Mouse (Mus musculus) NIH3T3 (cell line): Measurements from ENCODE around the gene Cul4a.
A peak's percentile ranks its signal among the peaks of the same experiment; 100 is the strongest.
"Not testable (repeated sequence)": the region's sequence is repeated elsewhere in the genome, so short reads cannot be mapped to it uniquely, and the experiment has no call there.

Experiments used
- DNase-seq: peaks from one replicate; pipeline ENCODE4 v3.0.0-alpha.2; 2012; ENCODE audit warnings: low read depth

Cul4a gene

DNA sequence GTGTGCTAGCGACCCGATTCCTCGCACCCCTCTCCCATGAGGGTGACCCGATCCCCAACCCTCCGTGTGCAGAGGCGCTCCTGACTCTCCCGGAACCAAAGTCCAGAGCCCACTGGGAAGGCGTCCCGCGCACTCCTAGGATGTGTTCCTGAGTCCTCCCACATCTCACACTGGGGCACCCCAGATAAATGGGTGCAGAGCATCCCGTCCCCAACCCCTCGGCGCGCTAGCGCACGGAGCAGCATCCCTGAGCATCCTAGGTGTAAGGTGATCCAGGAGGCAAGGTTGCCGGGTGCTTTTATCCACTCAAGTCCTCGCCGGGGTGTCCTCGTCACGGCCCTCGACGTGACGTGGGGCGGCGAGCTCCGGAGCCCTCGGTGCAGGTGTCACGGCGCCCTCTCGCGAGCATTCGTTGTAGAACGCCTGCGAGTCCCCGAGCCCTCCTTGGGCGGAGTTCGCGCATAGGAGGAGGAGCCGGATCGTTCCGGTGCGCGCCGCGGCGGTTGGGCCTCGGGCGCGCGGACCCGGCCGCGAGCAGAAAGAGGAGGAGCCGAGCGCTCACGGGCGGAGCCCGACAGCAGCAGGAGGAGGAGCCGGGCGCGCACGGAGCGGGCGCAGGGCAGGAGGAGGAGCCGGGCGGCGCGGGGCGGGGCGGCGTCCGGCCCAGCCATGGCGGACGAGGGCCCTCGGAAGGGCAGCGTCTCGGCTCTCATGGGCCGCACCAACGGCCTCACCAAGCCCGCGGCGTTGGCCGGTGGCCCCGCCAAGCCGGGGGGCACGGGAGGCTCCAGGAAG is at the start of gene Cul4a, which contains the start of gene Pcid2:
Gene Cul4a, plus strand, starts transcription at position 535 of the 795 bp plus-strand sequence.
Gene Pcid2, minus strand, starts transcription at position 373 of the 795 bp plus-strand sequence.
- peak; percentile 99 for DNase-seq

GRCm38 (mm10) chr8:13057351-13057750 is 48.1 kb upstream of the Cul4a start:
- DNase-seq: no peak

DNA sequence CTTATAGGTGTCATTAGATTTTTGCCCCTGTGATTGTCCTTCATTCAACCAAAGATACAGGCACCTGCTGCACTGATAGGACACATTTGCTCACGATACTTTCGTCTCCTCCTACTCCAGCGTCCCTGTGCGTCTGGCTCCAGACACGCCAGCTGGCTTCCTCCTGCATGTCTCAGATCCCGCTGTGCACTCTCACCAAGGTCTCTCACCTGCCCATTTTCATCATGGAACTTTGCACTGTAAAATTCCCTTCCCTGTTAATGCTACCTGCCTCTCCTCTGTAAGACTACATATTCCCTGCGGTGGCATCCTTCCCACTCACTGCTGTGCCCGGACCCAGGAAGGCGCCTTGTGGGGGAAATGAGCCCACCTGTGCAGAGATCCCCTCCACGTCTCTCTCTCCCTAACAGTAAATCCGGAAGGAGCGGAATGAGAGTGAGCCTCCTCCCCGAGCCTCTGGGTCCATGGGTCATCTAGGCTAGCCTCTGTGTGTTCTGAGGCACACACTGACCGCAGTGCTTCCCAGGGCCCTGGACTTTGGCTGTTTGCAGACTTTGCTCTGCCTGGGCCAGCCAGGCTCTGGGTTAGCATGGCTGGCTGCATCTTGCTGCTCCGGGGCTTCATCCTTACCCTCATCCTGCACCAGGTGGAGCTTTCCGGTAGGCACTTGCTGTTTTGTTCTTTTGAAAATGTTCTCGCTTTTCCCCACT is 44.8 kb upstream of the Cul4a start, which contains the start of gene Proz:
Gene Proz, plus strand, starts transcription at position 474 of the 710 bp plus-strand sequence.
- no peak for DNase-seq

GRCm38 (mm10) chr8:13063112-13063511 is 42.3 kb upstream of the Cul4a start:
- no peak for DNase-seq

DNA sequence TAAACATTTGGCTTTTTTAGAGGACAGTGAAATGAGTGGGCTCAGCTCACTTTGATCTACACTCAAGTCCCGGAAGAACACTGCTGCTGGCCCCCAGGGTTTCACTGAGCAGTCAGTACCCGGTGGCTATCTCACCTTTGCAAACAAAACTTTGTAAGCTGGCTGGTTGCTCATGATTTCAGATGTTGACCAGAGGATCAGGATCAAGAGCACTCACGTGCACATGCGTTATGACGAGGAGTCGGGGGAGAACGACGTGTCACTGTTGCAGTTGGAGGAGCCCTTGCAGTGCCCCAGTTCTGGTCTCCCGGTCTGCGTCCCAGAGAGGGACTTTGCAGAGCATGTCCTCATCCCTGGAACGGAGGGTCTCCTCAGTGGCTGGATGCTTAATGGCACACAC is 32.2 kb upstream of the Cul4a start:
- DNase-seq: no peak

- DNase-seq: no peak
Measured at GRCm38 (mm10) chr8:13075044-13075443, 30.4 kb upstream of the Cul4a start.

- not testable (repeated sequence) for DNase-seq
Measured at GRCm38 (mm10) chr8:13075579-13075978, 29.8 kb upstream of the Cul4a start.

GRCm38 (mm10) chr8:13077542-13077941 is 27.9 kb upstream of the Cul4a start:
- DNase-seq: no peak

DNA sequence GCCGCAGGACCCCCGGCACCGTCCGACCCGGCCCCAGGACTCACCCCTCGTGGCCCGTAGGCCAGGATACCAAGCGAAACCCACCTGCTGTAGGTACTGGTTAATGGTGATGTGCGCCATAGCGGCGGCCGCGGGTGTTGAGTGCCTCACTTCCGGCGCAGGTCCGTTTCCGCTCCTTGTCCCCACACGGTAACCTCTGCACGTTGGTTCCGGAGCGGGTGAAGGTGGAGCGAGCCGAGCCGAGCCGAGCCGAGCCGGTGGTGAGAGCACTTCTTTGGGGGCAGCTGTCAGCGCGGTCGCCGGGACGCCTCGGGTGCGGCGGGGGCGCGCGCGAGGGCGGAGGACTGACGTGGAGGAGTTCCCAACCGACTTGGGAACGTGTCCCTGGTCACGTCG is 732 bp upstream of the Cul4a start:
- peak; percentile 94 for DNase-seq

DNA sequence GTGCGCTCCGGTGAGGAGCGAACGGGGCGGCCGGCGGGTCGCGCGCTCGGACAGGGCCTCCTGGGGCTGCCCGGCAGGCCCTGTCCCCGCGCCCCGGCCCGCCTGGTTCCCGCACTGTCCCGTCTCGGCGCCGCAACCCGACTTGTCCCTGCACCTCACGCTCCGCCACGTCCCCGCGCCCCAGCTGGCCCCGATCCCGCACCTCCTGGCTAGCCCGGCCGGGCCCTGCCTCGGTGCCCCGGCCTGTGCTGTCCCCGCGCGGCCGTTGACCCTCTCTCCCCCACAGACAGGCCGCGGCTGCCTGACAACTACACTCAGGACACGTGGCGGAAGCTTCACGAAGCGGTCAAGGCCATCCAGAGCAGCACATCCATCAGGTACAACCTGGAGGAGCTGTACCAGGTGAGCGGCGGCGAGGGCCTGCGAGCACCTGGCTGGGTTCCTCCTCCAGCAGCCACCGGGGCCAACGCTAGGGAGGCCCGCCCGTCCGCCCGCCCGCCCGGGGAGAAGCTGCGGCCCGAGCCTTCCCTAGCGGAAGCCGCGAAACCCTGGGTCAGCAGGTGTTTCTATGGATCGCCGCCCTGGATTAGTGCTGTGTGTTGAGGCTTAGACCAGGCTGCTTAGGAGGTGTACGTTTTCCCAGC is 609 bp downstream of the Cul4a start:
- DNase-seq: peak; percentile 48

DNA sequence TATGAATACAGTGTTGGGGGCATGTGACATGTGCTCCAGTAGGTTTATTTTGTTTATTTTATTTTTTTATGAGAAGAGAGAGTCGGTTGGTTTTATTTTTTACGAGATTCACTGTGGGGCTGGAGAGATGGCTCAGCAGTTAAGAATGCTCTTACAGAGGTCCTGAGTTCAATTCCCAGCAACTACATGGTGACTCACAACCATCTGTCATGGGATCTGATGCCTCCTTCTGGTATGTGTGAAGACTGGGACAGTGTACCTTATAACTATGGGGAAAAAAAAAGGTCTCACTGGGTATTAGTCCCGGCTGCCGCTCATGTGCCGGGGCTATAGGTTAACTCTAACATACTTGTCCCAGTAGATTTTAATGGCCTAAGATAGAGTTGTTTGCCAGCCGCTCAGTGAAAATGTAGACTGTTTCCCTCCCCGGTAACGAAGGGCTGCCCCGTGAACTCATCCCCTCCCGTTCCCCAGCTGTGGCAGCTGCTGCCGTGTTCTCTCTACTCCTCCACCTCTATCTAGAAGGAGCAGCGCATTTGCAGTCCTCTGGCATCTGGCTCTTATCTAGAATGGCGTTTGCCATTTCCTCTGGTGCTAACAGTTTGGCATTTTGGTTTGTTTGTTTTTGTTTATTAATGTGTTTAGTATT is 2.7 kb downstream of the Cul4a start:
- peak; percentile 22 for DNase-seq

- DNase-seq: no peak
Measured at GRCm38 (mm10) chr8:13108967-13109366, 3.5 kb downstream of the Cul4a start.

DNA sequence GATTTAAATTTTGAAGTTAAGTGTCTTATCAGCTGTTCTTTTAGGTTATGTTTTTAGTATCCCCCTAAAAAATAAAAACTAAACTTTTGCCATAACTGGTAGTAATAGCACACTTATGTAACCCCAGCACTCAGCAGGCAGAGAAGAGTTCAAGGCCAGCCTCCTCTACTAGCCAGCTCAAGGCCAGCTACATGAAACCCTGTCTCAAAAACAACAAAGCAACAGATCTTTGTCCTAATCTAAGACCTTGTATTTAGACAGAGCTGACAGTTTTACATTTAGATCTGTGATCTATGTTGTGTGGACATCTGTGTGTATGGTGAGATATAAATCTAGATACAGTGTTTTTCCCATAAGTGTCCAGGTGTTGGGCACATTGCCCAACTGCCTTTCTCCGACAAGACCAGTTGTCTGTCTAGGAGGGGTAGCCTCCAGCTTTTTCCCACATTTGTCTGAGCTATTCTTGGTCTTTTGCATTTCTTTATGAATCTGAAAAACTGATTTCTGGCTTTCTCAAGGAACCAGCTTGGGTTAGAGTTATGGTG is 4.1 kb downstream of the Cul4a start:
- DNase-seq: no peak

DNA sequence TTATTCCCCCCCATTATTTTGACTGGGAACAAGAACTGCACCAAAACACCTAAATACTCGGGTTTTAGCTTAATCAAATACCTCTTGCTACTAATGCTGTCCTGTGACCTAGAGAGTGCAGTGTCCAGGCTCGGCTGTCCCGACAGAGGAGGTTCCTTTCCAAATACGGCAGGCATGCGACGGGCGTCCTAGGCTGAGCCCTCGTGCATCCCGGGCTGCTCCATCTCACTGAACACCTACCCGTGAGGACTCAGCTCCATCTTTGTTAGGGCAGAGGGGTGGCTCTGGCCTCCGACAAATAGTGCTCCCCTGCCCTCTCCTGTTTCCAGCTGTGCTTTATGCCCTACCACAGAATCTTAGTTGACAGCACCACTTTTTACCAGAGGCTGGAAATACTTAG is 6.5 kb downstream of the Cul4a start:
- no peak for DNase-seq

- no peak for DNase-seq
Measured at GRCm38 (mm10) chr8:13113232-13113631, 7.8 kb downstream of the Cul4a start.

DNA sequence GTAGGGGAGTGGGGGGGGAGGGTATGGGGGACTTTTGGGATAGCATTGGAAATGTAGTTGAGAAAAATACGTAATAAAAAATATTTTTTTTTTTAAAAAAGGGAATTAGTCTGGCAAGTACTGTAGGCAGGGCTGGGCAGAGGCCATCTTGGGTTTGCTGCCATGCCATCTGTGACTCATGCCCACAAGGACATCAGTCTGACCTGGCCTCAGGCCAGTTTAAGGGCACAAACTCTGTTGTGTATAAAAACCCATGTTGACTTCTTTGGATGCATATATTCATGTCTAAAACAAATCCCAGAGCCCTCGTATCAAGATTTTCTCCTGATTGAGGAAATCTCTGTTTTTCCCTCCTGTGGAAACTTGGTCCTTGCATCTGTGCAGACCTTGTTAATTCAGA is 11.7 kb downstream of the Cul4a start:
- DNase-seq: no peak

- DNase-seq: no peak
Measured at GRCm38 (mm10) chr8:13118516-13118915, 13.1 kb downstream of the Cul4a start.

- DNase-seq: no peak
Measured at GRCm38 (mm10) chr8:13120882-13121665, 15.7 kb downstream of the Cul4a start.

- no peak for DNase-seq
Measured at GRCm38 (mm10) chr8:13122887-13123421, 17.5 kb downstream of the Cul4a start.

DNA sequence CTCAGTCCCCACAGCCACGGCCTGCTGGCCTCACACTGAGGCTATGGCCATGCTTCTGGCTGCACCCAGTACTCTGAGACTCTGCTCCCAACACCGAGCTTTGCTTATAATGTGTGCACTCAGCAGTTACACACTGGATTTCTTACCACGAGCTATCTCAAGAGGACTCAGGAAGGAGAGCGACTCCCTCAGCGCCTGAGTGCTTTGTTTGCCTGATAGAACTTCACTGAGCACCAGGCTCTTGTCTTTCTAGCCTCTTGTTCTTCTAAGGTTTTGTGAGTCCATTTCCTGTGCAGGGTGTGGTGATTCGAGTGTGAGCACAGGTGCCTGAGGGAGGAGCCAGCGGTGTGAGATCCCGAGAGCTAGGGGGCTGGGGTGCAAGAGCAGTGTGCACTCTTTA is 19.5 kb downstream of the Cul4a start:
- DNase-seq: no peak

- DNase-seq: peak; percentile 84
Measured at GRCm38 (mm10) chr8:13132220-13132619, 26.8 kb downstream of the Cul4a start.
